Mouse (Mus musculus): ENCODE measurements around the gene Phf11b.
"Not testable (repeated sequence)": the region's sequence is repeated elsewhere in the genome, so short reads cannot be mapped to it uniquely, and the experiment has no call there.

The Phf11b gene

DNA sequence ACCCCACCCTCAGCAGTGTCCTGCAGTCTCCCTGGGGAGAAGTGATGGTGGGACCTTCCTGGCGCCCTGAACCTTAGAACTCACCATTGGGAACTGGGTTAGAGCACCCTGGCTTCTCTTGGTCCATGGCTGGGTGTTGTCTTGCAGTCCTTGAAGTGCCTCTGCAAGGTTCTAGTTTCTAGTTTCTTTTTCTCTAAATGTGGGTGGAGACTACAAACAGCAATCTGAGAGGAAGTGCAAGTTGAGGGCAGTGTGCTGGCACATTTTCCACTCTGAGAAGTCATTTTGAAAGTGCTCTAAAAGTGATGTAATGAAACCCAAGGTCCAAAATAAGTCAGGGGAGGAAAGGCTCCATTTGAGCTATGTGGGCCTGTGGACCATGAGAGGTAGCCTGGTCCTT is at the start of gene Phf11b:
Gene Phf11b, minus strand, starts transcription at position 163 of the 400 bp plus-strand sequence.
- not testable (repeated sequence) for DNase-seq

DNA sequence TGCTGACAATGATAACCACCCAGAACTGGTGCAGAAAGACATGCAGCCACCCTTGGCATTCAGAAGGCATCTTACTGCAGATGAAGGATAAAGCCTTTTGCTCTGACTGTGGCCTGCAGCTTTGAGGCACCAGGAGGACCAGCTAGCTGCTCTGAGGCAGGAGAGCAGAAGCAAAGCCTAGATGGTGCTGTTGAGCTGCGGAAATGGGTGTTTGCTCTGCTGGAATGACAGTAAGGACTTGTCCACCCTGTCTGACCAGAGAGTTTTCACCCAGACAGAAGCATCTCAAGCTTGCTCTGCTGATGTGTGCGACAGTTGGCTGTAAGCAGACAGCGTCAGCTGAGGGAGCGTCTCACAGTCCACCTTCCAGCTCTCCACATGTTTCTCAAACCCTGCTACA is 49.0 kb upstream of the Phf11b start:
- peak in 1 of 2 experiments; percentile 30 for DNase-seq

DNA sequence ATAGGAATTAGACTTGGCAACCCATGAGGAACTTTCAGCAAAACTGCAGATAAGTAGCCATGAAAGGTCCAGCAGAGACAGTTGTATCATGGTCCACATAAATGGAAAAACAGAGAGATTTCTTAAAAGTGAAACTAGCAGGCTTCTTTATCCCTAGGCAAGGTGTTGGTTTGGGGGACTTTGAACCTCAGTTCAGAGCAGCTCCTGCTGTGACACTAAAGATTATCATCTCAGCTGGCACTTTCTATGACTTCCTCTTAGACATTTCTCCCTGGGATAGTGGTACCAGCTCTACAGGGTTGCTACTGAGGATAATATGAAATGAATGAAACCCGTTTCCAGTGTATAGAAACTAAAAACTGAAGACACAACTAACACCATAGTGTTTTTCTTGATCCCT is 48.4 kb upstream of the Phf11b start:
- no peak for DNase-seq

DNA sequence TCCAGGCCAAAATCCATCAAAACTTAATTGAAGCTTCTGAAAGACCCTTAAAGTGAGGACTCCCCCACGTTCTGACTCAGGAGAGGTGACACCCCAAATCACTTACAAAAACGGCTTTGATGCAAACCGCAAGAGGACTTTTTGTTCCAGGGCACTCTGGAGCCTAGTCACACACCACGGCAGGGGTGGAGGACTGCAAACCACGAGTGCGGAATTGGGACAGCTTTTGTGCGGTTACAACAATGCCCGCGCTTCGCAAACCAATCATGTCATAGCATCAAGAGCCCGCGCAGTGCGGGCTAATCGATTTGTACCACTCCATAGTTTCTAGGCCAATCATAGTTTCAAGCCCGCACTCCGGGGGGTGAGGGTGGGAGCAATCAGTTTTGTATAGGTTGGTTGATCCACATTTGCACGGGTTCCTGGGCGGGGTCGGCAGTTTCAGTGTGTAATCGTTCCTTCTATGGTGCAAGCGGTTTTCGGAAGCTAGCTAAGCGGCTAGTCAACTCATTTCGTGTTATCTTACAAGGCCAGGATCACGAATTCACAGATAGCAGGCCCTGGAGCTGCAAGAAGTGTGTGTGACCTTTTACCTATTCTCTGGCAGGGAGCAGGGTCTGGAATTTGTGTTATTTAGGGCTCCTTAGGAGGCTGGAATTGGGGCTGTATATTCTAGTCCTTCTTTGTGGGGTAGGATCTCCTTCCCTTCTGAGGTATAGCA is 29.4 kb upstream of the Phf11b start:
- DNase-seq, result no peak

DNA sequence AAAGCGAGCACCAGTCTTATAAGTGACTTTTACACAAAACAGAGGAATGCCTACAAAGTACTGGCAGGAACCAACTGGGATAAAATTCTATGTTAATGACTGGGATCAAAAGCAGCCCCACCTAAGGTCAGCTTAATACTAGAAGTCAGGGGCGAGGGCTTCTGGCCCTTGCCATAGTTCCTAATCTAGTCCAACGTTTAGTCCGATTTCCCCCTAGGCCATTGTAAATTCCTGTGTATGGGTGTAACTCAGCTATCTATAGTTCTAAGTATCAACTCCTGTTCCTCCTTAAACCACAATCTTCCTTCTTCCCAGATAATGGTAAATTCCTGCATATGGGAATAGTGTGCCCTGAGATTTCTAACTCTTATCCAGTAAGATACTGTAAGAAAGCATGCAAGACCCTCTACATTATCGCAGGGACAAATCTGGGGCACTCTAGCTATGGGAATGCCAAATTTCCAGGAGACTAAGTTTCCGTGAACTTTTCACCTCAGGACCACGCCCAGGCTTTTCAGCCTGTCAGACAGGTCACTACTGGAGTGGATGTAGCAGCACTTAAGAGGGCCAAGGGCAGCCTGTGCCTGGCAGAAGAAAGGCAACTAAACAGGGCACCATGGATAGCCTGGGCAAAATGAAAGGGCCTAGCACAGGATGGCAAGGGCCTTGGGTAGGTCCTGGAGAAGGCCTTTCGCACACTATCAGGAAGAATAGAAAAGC is 25.4 kb upstream of the Phf11b start:
- no peak for DNase-seq

DNA sequence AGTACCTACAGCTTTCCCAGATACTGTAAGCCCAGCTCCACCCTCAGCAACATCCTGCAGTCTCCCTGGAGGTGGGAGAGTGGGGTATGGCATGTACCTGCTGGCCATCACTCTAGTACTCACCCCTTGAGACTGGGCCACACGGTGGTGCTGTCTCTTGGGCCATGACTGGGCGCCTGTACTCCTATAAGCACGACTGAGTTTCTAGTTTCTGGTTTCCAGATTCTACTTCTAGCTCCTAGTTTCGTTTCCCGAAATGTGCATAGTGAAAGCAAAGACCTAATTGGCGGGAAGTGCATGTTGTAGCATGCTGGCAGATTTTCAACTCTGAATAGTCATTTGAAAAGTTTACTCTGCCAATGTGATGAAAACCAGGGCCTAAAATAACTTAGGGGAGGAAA is 24.1 kb upstream of the Phf11b start, which contains the start of gene Phf11d:
Gene Phf11d, minus strand, starts transcription at position 227 of the 401 bp plus-strand sequence.
- peak; percentile 50 to 58 for DNase-seq

DNA sequence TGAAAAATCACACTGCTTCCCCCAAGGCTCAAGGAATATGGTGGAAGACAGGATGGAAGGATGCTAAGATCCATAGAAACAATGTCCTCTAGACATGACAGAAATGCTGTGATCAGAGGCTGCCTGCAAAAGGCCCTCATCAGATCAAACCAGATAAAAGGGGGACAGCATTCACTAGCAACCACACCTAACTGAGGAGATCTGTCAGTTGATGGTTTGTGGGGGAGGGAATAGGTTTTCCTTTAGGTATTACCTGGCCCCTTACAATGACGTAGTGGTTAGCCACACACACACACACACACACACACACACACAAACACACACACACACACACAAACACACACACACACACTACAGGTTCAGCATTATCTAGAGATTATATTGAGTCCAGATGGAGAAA is 1.6 kb downstream of the Phf11b start:
- DNase-seq, result no peak

DNA sequence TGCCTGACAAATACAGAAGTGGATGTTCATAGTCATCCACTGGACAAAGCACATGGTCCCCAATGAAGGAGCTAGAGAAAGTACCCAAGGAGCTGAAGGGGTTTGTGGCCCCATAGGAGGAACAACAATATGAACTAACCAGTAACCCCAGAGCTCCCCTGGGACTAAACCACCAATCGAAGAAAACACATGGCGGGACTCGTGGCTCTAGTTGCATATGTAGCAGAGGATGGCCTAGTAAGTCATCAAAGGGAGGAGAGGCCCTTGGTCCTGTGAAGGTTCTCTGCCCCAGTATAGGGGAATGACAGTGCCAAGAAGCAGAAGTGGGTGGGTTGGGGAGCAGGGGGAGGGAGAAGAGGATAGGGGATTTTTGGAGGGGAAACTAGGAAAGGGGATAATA is 5.1 kb downstream of the Phf11b start:
- DNase-seq, result not testable (repeated sequence)

DNA sequence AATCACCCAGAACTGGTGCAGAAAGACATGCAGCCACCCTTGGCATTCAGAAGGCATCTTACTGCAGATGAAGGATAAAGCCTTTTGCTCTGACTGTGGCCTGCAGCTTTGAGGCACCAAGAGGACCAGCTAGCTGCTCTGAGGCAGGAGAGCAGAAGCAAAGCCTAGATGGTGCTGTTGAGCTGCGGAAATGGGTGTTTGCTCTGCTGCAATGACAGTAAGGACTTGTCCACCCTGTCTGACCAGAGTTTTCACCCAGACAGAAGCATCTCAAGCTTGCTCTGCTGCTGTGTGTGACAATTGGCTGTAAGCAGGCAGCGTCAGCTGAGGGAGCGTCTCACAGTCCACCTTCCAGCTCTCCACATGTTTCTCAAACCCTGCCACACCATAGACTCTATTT is 10.7 kb downstream of the Phf11b start:
- peak in 1 of 2 experiments; percentile 34 for DNase-seq

DNA sequence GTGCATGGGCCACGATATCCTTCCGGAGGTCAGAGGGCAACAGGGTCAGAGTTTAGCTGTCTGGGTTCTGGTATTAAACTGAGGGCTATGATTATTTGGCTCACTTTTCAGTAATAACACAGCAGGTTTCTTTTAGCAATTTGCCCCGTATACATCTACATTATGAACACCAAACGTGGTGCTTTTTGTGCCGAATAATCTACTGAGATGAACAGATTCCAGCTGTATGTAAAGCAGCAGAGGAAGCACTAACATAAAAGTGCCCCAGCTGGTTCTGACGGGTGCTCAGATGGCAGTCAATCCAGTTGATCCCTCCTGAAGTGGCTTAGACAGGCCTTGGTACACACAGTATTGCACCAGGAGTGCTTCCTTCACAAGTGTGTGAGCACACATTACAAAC is 21.2 kb downstream of the Phf11b start:
- DNase-seq, result not testable (repeated sequence)

DNA sequence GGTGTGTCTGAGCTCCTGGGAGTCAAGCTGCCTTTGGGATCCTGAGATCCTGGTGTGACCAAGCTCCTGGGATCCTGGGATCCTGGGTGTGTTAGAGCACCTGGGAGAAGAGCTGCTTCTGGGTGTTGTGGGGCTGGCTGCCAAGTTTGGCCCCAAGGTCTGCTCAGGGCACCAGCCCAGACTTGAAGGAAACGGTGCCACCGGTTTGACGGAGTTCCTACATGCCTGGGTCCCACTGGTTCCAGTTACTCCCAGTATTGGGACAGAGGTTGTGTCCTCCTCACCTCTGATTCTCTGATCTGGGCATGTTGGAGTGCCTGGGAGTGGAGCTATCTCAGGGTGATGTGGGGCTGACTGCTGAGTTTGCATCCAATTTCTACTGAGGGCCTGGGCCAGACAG is 22.1 kb downstream of the Phf11b start:
- DNase-seq, result not testable (repeated sequence)

DNA sequence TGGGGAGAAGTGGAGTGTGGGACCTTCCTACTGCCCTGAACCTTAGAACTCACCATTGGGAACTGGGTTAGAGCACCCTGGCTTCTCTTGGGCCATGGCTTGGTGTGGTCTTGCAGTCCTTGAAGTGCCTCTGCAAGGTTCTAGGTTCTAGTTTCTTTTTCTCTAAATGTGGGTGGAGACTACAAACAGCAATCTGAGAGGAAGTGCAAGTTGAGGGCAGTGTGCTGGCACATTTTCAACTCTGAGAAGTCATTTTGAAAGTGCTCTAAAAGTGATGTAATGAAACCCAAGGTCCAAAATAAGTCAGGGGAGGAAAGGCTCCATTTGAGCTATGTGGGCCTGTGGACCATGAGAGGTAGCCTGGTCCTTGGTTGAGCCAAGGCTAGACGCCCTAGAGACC is 43.8 kb downstream of the Phf11b start, which contains the start of gene Phf11a:
Gene Phf11a, minus strand, starts transcription at position 132 of the 400 bp plus-strand sequence.
- peak in 1 of 2 experiments; percentile 4 for DNase-seq

DNA sequence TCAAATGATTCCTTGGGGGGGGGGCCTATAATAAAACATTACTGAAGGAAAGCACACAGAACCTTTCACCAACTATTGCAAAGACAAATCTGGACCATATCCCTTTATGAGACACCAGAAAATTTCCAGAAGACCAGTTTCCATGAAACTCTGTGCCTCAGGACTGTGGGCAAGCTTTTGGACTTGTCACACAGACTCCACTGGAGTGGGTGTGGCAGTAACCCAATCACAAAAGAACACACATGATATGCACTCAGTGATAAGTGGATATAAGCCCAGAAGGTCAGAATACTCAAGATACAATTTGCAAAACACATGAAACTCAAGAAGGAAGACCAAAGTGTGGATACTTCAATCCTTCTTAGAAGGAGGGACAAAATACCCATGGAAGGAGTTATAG is 49.4 kb downstream of the Phf11b start:
- not testable (repeated sequence) for DNase-seq

DNA sequence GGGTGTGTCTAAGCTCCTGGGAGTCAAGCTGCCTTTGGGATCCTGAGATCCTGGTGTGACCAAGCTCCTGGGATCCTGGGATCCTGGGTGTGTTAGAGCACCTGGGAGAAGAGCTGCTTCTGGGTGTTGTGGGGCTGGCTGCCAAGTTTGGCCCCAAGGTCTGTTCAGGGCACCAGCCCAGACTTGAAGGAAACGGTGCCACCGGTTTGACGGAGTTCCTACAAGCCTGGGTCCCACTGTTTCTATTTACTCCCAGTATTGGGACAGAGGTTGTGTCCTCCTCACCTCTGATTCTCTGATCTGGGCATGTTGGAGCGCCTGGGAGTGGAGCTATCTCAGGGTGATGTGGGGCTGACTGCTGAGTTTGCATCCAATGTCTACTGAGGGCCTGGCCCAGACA is 66.2 kb downstream of the Phf11b start:
- DNase-seq, result not testable (repeated sequence)
